Mouse (Mus musculus): ENCODE data around the gene Adrm1.
A peak's percentile ranks its signal among the peaks of the same experiment; 100 is the strongest.
"Not testable (repeated sequence)": the region's sequence is repeated elsewhere in the genome, so short reads cannot be mapped to it uniquely, and the experiment has no call there.

The Adrm1 gene

DNA sequence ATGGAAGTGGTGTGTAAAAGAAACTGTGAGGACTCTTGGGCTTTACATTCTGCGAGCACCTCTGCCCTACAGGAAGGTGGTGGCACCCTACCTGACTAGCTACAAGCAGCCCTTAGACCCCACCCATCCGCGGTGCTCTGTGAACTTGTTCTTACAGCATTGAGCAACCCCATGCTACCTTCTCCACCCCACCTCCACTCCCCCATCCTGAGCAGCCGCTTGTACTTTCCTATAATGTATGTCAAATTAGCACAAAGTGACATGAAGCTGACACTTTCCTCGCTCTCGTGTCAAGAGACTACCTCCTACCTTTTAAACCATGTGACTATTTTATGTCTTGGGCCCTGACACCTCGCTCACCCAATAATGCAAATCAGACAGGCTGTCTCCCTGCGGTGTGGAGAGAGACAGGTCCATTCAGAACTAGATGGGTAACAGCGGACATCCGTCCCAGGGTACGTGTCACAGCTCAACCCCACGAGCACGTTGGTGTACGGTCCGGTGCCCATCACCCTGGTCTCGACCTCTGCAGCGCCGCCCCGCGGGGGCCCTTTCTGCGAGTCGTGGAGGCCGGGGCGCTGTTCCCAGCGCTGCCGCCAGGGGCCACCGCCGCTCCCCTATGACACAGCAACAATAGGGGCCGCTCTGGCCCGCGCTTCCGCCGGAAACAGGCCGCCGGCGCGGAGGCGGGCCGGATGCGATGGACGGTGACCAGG lies at the start of gene Adrm1:
Adrm1 (plus strand) TSS at position 680 of the 716 bp plus-strand sequence.
- peak; percentile 95 to 98 for DNase-seq (ENCODE audit: low spot score in 2 of 2)

DNA sequence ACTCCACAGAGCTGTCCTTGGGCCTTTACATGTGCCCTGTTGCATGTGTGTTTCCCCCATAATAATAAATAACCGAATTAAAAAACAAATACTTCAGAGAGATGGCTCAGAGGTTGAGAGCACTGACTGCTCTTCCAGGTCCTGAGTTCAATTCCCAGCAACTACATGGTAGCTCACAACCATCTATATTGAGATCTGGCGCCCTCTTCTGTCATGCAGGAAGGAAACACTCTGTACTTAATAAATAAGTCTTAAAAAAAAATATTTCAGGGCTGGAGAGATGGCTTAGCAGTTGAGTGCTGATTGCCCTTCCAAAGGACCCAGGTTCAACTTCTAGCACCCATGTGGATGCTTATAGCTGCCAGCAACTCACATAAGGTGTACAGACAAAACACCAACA lies 47.1 kb upstream of the Adrm1 start:
- DNase-seq (ENCODE audit: low spot score in 2 of 2) = no peak

DNA sequence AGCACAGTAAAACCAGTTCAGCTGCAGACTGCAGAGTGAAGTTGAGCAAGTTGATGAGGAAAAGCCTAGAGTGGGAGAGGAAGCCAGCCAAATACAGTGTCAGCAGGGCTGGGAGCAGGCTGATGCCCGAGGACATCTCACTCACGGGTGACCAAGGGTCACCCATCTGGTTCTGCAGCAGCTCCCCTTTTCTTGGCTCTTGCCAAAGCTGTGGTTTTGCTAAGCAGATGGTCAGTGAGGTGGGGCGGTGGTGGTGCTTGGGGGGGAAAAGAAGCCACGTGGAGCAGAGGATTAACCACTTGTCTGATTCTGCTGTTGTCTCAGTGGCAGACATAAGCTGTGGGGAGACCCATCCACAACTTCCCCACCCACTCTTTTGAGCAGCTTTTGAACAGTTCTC lies 45.1 kb upstream of the Adrm1 start:
- DNase-seq (ENCODE audit: low spot score in 2 of 2) = no peak

DNA sequence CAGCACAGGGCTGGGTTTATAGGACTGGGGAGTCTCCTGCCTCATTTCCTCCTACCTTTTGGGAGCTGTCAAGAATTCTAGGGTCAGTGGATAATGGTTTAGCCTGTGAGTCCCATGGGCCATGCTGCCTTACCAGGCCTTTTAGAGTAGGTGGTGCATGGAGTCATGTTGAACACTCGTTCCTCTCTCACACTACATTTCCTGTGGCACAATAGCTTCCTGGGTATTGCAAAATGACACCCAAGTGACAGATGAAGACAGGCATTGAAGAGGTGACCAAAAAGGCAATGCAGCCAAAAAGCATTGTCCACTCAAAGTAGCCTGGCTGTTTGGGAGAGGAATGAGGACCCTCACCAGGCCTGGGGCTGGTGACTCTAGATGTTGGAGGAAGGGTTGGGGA lies 43.6 kb upstream of the Adrm1 start:
- no peak for DNase-seq (ENCODE audit: low spot score in 2 of 2)

DNA sequence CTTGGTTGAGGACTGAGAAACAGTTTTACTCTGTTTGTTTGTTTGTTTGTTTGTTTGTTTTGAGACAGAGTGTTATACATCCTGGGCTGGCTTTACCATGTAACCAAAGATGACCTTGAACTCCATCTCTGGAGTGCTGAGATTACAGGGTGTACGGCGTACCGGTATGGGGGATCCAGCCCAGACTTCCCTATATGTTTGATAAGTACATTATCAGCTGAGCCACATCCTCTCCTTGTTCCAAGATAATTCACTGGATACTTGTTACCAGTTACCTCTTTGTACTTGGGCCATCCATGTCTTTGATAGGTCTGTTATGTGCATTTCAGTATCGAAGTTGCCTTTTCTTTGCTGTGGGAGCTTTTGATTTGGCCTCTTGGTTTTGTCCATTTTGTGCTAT lies 38.1 kb upstream of the Adrm1 start:
- DNase-seq (ENCODE audit: low spot score in 2 of 2) = no peak

DNA sequence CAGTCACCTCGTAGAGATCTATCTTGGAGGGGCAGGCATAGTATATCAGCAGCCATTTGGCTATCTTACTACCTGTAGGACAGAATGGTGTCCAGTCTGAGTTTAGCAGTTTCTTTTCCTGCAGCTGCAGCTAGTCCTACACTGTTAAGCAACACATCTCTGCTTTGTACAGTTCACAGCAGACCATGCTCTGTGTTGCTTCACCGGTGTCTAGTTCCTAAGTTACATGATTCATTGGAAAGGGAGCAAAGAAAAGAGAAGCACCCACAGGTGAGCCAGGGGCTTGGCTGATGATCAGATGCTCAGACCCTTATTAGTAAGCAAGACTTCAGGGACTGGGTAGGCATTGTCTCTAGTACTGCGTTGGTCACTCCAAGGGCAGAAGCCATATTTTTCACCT lies 37.4 kb upstream of the Adrm1 start:
- no peak for DNase-seq (ENCODE audit: low spot score in 2 of 2)

DNA sequence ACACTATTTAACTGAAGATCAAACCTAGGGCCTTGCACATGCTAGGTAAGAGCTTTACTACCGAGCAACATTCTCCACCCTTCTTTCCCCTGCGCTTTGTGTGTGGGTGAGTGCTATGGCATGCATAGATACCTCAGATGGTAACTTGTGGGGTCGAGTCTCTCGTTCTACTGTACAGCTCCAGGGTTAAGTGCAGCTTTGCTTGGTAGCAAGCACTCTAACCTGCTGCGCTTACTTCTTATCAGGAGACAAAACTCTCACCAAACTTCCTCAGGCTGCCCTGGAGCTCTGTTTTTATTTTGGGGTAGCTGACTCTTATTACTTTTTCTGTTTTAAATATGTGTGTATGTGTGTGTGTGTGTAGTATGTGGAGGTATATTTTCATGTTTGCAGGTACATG lies 35.9 kb upstream of the Adrm1 start:
- DNase-seq (ENCODE audit: low spot score in 2 of 2) = no peak

DNA sequence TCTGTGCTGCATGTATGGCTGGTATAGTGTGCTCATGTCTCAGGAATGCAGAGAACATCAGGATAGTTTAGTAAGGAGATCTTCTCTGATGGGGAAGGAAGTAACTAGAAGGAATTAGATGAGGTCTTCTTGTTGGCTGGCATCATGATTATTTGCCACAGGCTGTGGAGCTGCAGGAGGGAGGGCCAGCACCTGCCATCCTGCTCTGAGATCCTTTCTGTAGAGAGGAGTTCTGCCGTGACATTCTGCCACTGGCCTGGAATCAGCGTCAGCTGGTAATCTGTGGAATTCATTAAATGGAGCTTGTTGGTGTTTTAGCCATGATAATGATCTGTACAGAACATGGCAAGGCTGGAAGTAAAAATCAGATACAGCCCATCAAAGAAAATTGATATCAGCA lies 25.2 kb upstream of the Adrm1 start:
- DNase-seq (ENCODE audit: low spot score in 2 of 2) = no peak

DNA sequence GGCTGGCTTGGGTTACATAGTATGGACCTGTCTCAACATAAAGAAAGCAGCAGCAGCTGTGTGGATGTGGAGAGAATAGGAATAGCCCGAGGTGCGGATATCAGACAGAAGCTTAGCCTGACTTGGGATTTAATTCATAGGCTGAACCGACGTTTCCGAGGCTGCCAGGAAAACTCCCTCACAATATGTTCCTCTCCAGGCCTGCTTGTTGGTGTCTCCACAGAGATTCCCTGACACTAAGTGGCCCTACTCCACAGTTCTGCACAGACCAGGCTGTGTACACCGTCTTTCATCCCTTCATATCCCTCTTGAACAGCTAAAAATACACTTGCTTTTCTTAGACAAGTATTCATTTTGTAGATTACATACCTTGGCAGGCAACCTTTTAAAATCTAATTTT lies 23.9 kb upstream of the Adrm1 start:
- DNase-seq (ENCODE audit: low spot score in 2 of 2) = no peak

DNA sequence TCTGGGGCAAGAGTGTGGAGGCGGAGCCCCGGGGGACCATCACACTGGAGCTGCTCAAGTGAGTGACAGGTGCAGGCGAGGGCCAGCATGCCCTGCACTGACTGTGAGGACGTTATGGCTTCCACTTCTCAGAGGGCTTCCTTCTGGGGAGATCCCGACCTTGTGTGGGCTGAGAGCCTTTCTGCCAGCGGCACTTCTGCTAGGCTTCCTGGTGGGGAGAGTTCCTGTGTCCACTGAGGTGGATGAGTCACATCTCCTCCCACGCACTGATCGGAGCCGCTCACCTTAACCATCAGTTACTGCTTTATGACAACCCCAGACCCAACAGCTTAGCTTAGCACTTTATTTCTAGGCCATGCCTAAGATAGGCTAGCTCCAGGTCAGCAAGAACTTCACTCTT lies 22.7 kb upstream of the Adrm1 start:
- no peak for DNase-seq (ENCODE audit: low spot score in 2 of 2)

DNA sequence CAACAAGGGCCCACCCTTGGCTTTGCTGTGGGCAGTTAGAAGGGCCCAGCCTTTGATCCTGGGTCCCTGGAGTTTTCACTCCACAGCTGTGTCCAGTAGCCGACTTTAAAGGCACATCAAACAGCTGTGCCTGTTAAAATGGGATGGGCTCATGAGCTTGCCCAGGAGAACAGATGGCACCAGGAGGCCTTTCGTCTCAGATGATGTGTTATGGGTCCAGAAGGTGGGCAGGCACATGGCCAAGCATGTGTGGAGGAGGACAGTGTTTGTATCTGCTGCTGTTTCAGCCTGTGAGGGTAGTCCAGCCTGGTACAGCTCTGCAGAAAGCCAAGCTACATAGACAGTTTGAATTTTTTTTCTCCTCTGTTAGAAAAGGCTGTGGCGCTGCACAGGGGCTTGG lies 16.5 kb upstream of the Adrm1 start:
- no peak for DNase-seq (ENCODE audit: low spot score in 2 of 2)

DNA sequence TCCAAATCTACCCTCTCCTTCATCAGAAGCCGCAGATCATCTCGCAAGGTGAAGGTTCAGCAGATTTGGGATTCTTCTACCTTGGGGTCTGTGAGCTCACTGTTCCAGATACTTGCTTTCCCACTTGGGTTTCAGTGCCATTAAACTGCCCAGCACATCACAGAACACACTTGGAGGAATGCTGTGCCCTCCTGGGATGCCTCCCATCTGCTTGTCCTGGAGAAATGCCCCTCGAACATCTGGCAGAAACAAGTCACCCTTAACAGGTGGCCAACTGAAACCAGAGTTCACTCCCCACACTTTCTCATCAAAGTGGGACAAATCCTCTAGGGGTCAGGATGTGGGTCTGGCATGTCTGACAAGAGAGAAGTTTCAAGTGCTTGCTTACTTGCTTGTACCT lies 12.7 kb upstream of the Adrm1 start:
- DNase-seq (ENCODE audit: low spot score in 2 of 2) = no peak

DNA sequence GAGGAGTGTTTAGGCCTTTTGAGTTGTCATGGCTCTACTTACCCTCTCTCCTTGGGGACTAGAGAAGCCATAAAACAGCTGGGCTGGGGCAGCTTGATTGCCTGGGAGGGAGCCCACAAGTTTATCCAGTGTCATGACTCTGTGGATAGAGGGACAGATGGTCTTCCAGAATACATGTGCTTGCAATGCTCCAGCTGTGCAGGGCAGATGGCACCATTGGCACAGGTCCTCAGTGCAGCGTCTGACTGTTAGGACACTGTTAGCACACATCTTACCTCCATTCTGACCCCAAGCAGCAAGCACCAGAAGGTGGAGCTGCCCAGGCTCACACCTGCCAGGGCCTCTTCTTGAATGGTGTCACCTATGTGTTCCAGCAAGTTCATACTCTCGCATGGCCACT lies 5.4 kb upstream of the Adrm1 start:
- DNase-seq (ENCODE audit: low spot score in 2 of 2) = no peak

DNA sequence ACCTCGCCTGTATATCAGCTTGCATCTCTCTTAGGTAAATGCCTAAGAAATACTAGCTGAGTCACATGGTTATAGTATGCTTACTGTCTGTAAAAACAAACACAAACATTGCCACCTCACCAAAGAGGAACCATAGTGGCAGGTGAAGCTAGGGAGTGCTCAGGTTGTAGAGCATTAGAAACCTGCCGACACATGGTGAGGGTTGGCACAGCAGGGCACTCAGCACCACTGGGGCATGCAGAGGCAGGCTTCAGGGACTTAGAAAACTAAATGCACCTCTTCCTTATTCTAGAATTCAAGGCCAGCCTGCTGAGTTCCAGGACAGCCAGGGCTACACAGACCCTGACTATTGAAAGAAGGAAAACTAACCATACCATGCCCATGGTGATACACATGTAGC lies 4.4 kb upstream of the Adrm1 start:
- DNase-seq (ENCODE audit: low spot score in 2 of 2) = no peak

DNA sequence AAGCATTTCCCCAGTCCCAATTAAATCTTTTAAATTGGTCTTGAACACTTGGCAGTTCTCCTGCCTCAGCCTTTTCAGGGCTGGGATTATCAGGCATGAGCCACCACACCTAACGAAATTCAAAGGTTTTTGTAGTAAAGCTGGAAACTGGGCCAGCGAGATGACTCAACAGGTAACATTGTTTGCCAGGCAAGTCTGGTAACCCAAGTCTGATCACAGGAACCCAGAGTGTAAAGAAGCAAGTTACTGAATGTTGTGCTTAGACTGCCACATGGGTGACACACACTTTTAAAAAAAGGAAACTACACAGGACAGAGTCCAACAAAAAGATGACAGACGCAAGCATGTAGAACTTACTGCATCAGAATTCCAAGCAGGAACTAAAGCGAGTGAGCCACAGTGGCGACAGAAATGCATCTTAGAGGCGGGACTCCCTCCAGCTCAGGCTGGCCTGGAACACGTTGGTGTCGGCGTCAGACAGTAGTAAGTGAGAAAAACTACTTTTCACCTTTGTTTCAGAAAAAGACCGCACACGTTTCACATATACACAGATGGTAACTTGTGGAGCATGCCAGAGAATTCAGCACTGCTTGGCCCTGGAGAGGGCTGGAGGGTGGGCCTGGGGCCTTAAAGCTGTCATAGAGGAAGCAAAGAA lies 1.0 kb upstream of the Adrm1 start:
- DNase-seq (ENCODE audit: low spot score in 2 of 2) = no peak

DNA sequence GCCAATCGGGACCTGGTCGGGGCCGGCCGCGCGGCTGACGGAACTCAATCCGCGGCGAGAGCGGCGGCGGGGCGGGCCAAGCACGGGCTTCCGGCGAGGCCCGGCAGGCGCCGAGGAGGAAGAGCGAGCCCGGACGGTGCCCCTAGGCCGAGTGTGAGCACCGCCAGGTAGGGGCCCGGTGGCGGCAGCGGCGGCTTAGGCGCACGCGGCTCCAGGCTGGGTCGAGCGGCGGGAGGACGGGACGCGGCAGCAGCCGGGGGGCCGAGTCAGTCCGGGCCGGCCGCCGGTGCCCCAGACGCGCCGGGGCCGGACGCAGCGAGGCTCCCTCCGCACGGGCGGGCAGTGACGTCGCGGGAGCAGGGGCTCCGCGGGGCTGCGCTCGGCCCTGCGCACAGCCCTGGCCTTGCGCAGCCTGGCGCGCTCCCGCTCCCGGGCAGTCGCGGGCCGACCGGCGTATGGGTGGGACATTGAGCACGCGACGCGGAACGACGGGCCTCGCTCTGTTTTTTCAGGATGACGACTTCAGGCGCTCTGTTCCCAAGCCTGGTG lies 311 bp downstream of the Adrm1 start:
- no peak for DNase-seq (ENCODE audit: low spot score in 2 of 2)

DNA sequence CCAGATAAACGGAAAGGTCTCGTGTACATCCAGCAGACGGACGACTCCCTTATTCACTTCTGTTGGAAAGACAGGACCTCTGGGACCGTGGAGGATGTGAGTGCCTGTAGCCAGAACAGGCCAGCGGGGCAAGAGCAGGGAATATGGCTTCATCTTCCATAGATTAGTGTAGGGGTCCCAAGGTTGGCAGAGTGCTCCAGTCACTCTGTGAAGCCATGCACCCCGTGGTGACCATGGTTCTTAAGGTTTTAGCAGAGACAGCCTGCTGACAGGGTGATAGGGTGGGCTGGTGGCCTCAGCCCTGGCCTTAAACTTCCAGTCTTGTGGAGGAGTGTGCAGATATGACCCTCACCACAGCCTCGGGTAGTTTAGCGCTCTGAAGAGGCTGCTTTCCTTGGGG lies 867 bp downstream of the Adrm1 start:
- DNase-seq (ENCODE audit: low spot score in 2 of 2) = no peak

DNA sequence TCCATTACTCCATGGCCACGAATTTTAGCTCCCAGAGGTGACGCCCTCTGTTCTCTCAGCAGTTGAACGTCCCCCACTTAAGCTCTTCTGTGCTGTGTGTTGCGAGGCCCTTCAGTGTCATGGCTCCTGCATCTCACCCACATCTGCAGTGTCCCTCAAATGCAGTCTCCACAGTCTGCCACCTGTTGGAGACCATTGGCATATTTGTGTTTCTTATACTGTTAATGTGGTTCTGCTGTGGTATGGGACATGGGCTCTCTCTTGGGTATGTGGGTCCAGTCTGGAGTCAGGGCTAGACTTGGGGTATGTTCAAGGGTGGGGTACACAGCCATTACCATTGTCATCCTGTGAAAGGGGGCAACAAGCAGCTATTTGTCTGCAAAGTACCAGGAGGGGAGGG lies 1.9 kb downstream of the Adrm1 start:
- DNase-seq (ENCODE audit: low spot score in 2 of 2) = no peak

DNA sequence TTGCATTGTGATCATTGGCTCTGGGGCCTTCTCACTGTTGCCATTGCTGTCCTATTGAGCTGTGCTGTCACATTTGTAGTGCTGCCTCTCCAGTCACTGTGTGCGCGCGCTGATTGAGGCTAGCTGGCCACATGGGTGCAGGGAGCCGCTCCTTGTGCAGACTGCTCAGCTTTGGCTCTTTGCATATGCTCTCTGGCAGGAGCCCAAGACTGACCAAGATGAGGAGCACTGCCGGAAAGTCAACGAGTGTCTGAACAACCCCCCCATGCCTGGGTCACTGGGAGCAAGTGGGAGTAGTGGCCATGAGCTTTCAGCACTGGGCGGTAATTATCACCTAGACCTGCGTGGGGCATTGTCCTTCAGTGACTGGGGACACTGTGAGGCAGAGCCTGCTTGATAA lies 2.4 kb downstream of the Adrm1 start:
- DNase-seq (ENCODE audit: low spot score in 2 of 2) = not testable (repeated sequence)

DNA sequence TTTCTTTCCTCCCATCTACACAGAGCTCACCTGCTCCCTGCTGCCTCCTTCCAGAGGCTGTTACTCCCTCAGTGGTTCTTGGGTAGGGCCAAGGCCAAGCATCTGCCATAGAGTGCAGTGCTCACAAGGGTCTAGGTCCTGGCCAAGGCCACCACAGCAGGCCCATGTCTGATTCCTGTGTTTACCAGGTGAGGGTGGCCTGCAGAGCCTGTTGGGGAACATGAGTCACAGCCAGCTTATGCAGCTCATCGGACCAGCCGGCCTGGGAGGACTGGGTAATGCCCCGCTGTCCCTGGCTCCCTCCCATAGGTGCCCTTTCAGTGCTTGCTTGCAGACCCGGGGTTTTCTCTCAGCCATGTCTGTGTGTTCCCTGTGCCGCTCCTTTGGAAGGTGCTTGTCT lies 2.8 kb downstream of the Adrm1 start:
- no peak for DNase-seq (ENCODE audit: low spot score in 2 of 2)

DNA sequence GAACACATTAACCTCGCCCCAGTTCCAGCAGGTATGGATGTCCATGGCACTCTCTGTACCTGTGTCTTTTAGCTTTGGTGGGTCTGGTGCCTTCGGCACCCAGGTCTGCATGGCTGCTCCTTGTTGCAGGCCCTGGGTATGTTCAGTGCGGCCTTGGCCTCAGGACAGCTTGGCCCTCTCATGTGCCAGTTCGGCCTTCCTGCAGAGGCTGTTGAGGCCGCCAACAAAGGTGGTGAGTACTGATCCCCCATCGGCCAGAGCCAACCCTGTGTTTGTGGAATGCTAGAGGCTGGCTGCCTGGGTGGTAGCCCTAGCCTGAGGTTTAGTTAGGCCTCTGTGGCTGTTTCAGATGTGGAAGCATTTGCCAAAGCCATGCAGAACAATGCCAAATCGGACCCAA lies 4.4 kb downstream of the Adrm1 start:
- DNase-seq (ENCODE audit: low spot score in 2 of 2) = no peak

DNA sequence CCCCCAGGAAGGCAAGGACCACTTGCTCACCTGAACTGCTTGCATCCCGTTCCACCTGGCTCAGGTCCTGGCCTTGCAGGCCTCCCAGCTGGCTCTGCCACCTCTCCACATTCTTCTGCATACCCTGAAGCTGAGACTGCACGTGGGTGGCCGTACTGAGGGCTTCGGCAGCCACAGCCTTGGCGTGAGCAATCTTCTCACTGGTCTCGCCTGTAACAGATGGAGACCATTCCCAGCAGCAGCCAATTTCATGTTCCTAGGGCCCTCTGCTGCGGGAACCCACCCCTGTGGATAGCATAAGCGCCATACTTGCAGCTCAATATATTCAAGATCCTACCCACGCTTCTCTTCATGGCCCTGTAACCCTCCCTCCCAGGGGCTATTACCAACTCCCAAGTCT lies 10.3 kb downstream of the Adrm1 start:
- no peak for DNase-seq (ENCODE audit: low spot score in 2 of 2)

DNA sequence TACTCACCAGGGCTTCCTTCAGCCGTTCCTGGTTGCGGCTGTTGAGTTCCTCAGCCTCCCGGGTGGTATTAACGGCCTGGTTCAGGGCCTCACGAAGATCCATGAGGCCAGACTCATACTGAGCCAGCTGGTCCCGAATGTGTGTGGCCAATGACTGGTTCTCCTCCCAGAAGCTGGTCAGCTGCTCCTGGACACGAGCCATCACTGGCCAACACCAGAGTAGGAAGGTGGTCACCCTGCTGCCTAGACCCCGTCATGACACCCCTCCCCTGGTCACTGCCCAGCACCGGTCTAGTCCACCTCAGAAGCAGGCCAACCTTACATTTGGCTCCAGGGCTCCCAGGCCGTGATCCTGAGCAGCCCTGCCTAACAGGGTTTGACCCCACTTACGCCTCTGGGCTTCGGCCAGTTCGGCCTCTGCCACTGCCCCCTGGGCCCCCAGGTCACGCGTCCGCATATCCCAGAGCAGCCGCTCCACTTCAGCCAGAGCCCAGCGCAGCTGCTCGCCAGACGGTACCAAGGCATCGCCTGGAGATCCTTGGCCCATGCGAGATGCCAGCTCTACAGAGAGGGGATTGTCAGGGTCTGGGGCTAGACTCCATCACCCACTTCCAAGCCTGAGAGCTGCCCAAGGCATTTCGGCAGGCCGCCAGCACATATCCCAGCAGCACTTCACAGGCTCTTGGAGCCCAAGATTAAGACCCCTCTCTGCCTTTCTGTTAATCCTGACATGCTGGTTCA lies 12.9 kb downstream of the Adrm1 start:
- DNase-seq (ENCODE audit: low spot score in 2 of 2) = no peak
